Mouse (Mus musculus): ENCODE results near the gene Fgf22. TPM values are rescaled to one million over a fixed set of nuclear protein-coding genes. Genes with fewer than 3 reads are reported as not detected.
"Not testable (repeated sequence)": the region's sequence is repeated elsewhere in the genome, so short reads cannot be mapped to it uniquely, and the experiment has no call there.

The Fgf22 gene
- polyA plus RNA-seq, 1 experiment, result not detected

- DNase-seq (ENCODE audit: low read depth), result no peak
Measured at GRCm38 (mm10) chr10:79732500-79732899, 22.4 kb upstream of the Fgf22 start.

GRCm38 (mm10) chr10:79733847-79734246, 21.0 kb upstream of the Fgf22 start:
- no peak for DNase-seq (ENCODE audit: low read depth)

GRCm38 (mm10) chr10:79735361-79735760, 19.5 kb upstream of the Fgf22 start:
- DNase-seq (ENCODE audit: low read depth), result no peak

GRCm38 (mm10) chr10:79736706-79737105, 18.2 kb upstream of the Fgf22 start:
- DNase-seq (ENCODE audit: low read depth), result no peak

GRCm38 (mm10) chr10:79738259-79738658, 16.6 kb upstream of the Fgf22 start:
- DNase-seq (ENCODE audit: low read depth), result no peak

- DNase-seq (ENCODE audit: low read depth), result no peak
Measured at GRCm38 (mm10) chr10:79739234-79739633, 15.6 kb upstream of the Fgf22 start.

GRCm38 (mm10) chr10:79740863-79741262, 14.0 kb upstream of the Fgf22 start:
- no peak for DNase-seq (ENCODE audit: low read depth)

- no peak for DNase-seq (ENCODE audit: low read depth)
Measured at GRCm38 (mm10) chr10:79743161-79743560, 11.7 kb upstream of the Fgf22 start.

GRCm38 (mm10) chr10:79743650-79744365, 11.1 kb upstream of the Fgf22 start:
- no peak for DNase-seq (ENCODE audit: low read depth)

GRCm38 (mm10) chr10:79745411-79745810, 9.5 kb upstream of the Fgf22 start:
- no peak for DNase-seq (ENCODE audit: low read depth)

GRCm38 (mm10) chr10:79745898-79746773, 8.7 kb upstream of the Fgf22 start, which contains the start of gene Polrmt:
Polrmt (minus strand) TSS chr10:79746581.
- peak; percentile 71 for DNase-seq (ENCODE audit: low read depth)

- DNase-seq (ENCODE audit: low read depth), result no peak
Measured at GRCm38 (mm10) chr10:79746774-79747151, 8.1 kb upstream of the Fgf22 start.

- no peak for DNase-seq (ENCODE audit: low read depth)
Measured at GRCm38 (mm10) chr10:79748496-79748895, 6.4 kb upstream of the Fgf22 start.

GRCm38 (mm10) chr10:79755854-79756253, 978 bp downstream of the Fgf22 start:
- DNase-seq (ENCODE audit: low read depth), result no peak

- DNase-seq (ENCODE audit: low read depth), result no peak
Measured at GRCm38 (mm10) chr10:79756660-79757059, 1.8 kb downstream of the Fgf22 start.

GRCm38 (mm10) chr10:79759675-79760074, 4.8 kb downstream of the Fgf22 start:
- not testable (repeated sequence) for DNase-seq (ENCODE audit: low read depth)

- no peak for DNase-seq (ENCODE audit: low read depth)
Measured at GRCm38 (mm10) chr10:79760603-79761143, 5.8 kb downstream of the Fgf22 start.

GRCm38 (mm10) chr10:79762875-79763274, 8.0 kb downstream of the Fgf22 start:
- no peak for DNase-seq (ENCODE audit: low read depth)

GRCm38 (mm10) chr10:79764234-79764633, 9.4 kb downstream of the Fgf22 start:
- DNase-seq (ENCODE audit: low read depth), result peak; percentile 81

GRCm38 (mm10) chr10:79765228-79765745, 10.4 kb downstream of the Fgf22 start:
- no peak for DNase-seq (ENCODE audit: low read depth)

GRCm38 (mm10) chr10:79766001-79766507, 11.2 kb downstream of the Fgf22 start:
- DNase-seq (ENCODE audit: low read depth), result no peak

Measured in gonadal fat pad, adult 2 months (tissue).